Mouse (Mus musculus): ENCODE measurements at regions not wholly inside any gene's neighbourhood (a gene's known extent, or its start where the extent isn't known, plus 50 kb on each side); places are given as distances from the start of the nearest gene placed in this dataset.

DNA sequence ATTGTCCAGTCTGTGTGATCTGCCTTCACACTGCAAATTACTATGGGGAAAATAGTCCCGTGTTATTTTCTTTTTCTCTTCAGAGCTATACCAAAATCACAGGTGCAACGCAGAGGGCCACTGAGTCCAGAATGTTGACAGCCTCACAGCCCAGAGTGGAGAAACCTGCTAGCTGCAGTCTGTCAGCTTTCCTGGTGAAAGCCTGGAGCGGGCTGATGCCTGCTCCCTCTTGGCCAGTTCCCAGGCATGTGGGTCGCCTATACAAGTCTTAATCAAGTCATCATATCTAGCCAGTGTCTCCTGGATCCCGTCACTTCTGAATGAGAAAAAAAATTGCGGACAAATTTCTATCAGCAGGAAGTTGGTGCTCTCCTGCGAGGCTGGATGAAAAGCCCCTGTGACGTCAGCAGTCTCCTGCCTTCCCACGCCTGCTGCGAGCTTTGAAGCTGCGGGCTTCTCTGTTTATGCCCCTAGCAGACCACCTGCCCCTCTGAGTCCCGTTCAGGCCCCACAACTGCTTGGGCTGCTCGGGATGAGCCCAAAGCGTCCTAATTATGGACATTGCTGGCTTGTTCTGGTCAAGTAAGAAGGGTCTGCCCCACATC lies 227.1 kb upstream of the Hes1 start:
- no peak overlapping the region for H3K27ac ChIP-seq
- WGBS (ENCODE audit: insufficient replicate concordance): 27% methylated on average over 14 of the region's 14 CpGs
- TF ChIP-seq EP300 (IDR thresholded peaks at IDR 0.05; ENCODE audit: low read depth) (no peak), CTCF (IDR thresholded peaks at IDR 0.05; ENCODE audit: low read depth) (no peak)
- H3K9me3 ChIP-seq (ENCODE audit: control insufficient read depth, low read length): no peaks in the 10 kb centered on the region
- H3K36me3 ChIP-seq (replicated peaks; ENCODE audit: control insufficient read depth, insufficient read depth, low read depth): no peaks in the 10 kb centered on the region
- H3K4me1 ChIP-seq (replicated peaks; ENCODE audit: control insufficient read depth in 2 of 2, insufficient read depth in 2 of 2, low read length in 1 of 2): peaks cover 10 to 19% of the 10 kb centered on the region in 2 experiments
- no peak overlapping the region for H3K9ac ChIP-seq (replicated peaks)
- H3K4me2 ChIP-seq (ENCODE audit: low read depth): no peak overlapping the region
- no peak overlapping the region for H3K4me3 ChIP-seq (ENCODE audit: insufficient read depth in 1 of 2, low read depth in 2 of 2, low read length in 2 of 2)
- no peak for DNase-seq (ENCODE audit: low read depth in 3 of 3, low spot score in 3 of 3)
- ATAC-seq (ENCODE audit: insufficient read depth): no peak
- H3K27me3 ChIP-seq (ENCODE audit: control insufficient read depth, insufficient read depth, low read length): no peaks in the 10 kb centered on the region

DNA sequence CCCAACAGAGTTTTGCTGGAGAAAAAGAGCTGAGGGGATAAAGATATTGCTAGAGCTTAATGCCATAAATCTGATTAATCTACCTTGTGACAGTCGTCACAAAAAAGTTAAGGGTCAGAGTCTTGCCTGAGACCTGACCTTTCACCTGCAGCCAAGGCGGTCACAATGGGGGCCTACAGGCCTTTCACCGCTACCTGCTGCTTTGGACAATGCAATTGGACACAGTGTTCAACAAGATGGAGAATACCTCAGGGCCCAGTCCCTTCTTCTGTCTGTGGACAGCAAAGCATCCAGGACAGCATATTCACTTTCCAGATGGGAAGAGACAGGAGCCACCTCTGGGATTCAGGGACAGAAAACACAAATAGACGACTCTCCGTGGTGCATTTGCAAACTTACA lies 226.3 kb upstream of the Hes1 start:
- Histone ChIP-seq H3K27me3 (ENCODE audit: control insufficient read depth, insufficient read depth, low read length) (no peaks in the 10 kb centered on the region), H3K4me3 (ENCODE audit: insufficient read depth in 1 of 2, low read depth in 2 of 2, low read length in 2 of 2) (no peak overlapping the region), H3K4me1 (replicated peaks; ENCODE audit: control insufficient read depth in 2 of 2, insufficient read depth in 2 of 2, low read length in 1 of 2) (peaks cover 10 to 19% of the 10 kb centered on the region in 2 experiments), H3K36me3 (replicated peaks; ENCODE audit: control insufficient read depth, insufficient read depth, low read depth) (no peaks in the 10 kb centered on the region), H3K9me3 (ENCODE audit: control insufficient read depth, low read length) (no peaks in the 10 kb centered on the region), H3K9ac (replicated peaks) (no peak overlapping the region), H3K4me2 (ENCODE audit: low read depth) (no peak overlapping the region), H3K27ac (no peak overlapping the region)
- DNase-seq (ENCODE audit: low read depth in 3 of 3, low spot score in 3 of 3) (no peak), ATAC-seq (ENCODE audit: insufficient read depth) (no peak)
- TF ChIP-seq EP300 (IDR thresholded peaks at IDR 0.05; ENCODE audit: low read depth): no peak
- TF ChIP-seq CTCF (IDR thresholded peaks at IDR 0.05; ENCODE audit: low read depth): no peak
- 79% methylated on average over 5 of the region's 5 CpGs for WGBS (ENCODE audit: insufficient replicate concordance)

DNA sequence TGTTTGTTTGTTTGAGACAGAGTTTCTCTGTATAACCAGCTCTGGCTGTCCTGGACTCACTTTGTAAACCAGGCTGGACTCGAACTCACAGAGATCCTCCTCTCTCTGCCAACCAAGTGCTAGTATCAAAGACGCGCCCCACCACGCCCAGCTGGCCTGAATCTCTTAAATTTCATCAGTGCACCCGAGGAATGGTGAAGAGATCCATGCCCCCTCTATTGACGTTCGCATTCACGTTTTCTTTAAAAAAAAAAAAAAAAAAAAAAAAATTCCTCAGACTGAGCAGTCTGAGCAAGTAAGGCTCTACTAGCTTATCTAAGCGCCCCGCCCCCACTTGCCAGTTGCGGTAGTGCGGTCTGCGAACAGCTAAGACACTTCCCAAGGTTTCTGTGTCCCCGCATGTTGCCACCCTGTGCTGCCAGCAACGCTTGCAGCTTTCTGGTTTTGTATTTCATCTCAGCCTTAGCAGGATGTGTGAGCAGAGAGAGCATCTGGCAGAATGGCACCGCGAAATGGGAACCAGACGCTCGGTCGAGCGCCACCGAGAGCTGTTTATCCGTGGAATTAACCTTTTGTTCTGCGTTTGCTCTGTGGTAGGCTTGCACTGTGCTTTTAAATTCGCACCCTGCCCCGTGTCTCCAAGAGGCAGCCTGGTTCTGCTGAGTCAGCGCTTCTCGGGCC lies 225.1 kb upstream of the Hes1 start:
- Histone ChIP-seq H3K27ac (peak overlapping the region; percentile 20; the same call in 1 of the 2 replicates), H3K27me3 (ENCODE audit: control insufficient read depth, insufficient read depth, low read length) (no peaks in the 10 kb centered on the region)

DNA sequence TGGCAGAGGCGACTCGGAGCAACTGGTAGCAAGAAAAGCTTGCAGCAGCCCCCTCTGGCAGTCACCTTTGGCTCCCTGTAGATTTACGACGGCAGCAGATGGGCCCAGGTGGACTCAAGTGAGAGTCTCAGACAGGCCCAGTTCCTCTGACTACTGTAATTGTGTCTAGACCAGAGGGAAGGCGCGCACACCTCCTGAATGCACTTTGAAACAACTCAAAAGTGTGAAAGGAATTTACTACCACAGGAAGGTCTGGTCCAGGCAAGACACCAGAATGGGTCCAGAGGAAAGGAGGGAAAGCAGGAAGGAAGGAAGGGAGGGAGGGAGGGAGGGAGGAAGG lies 224.6 kb upstream of the Hes1 start:
- Histone ChIP-seq H3K27me3 (ENCODE audit: control insufficient read depth, insufficient read depth, low read length) (no peaks in the 10 kb centered on the region), H3K9me3 (ENCODE audit: control insufficient read depth, low read length) (no peaks in the 10 kb centered on the region), H3K9ac (replicated peaks) (peak overlapping the region; percentile 47), H3K4me2 (ENCODE audit: low read depth) (peak overlapping the region; percentile 76), H3K27ac (0 out of 2 replicates have a peak overlapping the region, but pooled peaks have one; percentile 20), H3K4me3 (ENCODE audit: insufficient read depth in 1 of 2, low read depth in 2 of 2, low read length in 2 of 2) (peak overlapping the region; percentile 44 to 47), H3K4me1 (replicated peaks; ENCODE audit: control insufficient read depth in 2 of 2, insufficient read depth in 2 of 2, low read length in 1 of 2) (peaks cover 21 to 34% of the 10 kb centered on the region in 2 experiments), H3K36me3 (replicated peaks; ENCODE audit: control insufficient read depth, insufficient read depth, low read depth) (no peaks in the 10 kb centered on the region)
- TF ChIP-seq CTCF (IDR thresholded peaks at IDR 0.05; ENCODE audit: low read depth) (no peak), EP300 (IDR thresholded peaks at IDR 0.05; ENCODE audit: low read depth) (no peak)
- ATAC-seq (ENCODE audit: insufficient read depth) (no peak), DNase-seq (ENCODE audit: low read depth in 3 of 3, low spot score in 3 of 3) (no peak)
- WGBS (ENCODE audit: insufficient replicate concordance): 25% methylated on average over 6 of the region's 6 CpGs

More for the DNA sequence above, 225.1 kb upstream of the Hes1 start:
- Histone ChIP-seq H3K4me1 (replicated peaks; ENCODE audit: control insufficient read depth in 2 of 2, insufficient read depth in 2 of 2, low read length in 1 of 2) (peaks cover 19 to 29% of the 10 kb centered on the region in 2 experiments), H3K36me3 (replicated peaks; ENCODE audit: control insufficient read depth, insufficient read depth, low read depth) (no peaks in the 10 kb centered on the region), H3K9me3 (ENCODE audit: control insufficient read depth, low read length) (no peaks in the 10 kb centered on the region), H3K4me3 (ENCODE audit: insufficient read depth in 1 of 2, low read depth in 2 of 2, low read length in 2 of 2) (peak overlapping the region; percentile 44 to 47), H3K4me2 (ENCODE audit: low read depth) (peak overlapping the region; percentile 76), H3K9ac (replicated peaks) (peak overlapping the region; percentile 47)
- 4% methylated on average over 28 of the region's 28 CpGs for WGBS (ENCODE audit: insufficient replicate concordance)
- TF ChIP-seq CTCF (IDR thresholded peaks at IDR 0.05; ENCODE audit: low read depth): peak; percentile 12; the same call in 1 of the 2 replicates
- TF ChIP-seq EP300 (IDR thresholded peaks at IDR 0.05; ENCODE audit: low read depth): no peak
- ATAC-seq (ENCODE audit: insufficient read depth): peak; percentile 69
- DNase-seq (ENCODE audit: low read depth in 3 of 3, low spot score in 3 of 3): peak; percentile 19 to 66 (median 55)

DNA sequence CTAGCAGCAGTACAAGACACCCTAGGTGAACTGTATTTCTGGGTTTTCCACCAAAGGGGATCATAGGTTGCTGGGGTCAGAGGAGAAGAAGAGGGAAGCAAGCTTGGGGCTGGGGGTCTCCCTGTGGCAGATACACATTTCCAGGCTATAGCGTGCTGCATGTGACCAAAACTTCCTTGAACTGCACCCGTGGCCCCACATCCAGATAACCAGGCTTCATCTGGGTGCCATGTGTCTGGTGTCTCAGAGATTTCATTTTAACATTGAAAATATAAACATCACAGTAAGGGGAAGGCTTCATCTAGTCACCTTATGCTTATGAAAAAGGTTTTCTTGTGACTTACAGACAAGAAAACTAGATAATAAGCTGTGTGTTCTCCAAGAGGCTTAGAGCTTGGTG lies 223.8 kb upstream of the Hes1 start:
- Histone ChIP-seq H3K4me2 (ENCODE audit: low read depth) (0 out of 2 replicates have a peak overlapping the region, but pooled peaks have one; percentile 6), H3K27me3 (ENCODE audit: control insufficient read depth, insufficient read depth, low read length) (no peaks in the 10 kb centered on the region), H3K36me3 (replicated peaks; ENCODE audit: control insufficient read depth, insufficient read depth, low read depth) (no peaks in the 10 kb centered on the region), H3K27ac (no peak overlapping the region), H3K9me3 (ENCODE audit: control insufficient read depth, low read length) (no peaks in the 10 kb centered on the region), H3K4me1 (replicated peaks; ENCODE audit: control insufficient read depth in 2 of 2, insufficient read depth in 2 of 2, low read length in 1 of 2) (peaks cover 29 to 41% of the 10 kb centered on the region in 2 experiments), H3K4me3 (ENCODE audit: insufficient read depth in 1 of 2, low read depth in 2 of 2, low read length in 2 of 2) (no peak overlapping the region), H3K9ac (replicated peaks) (no peak overlapping the region; the same call in 1 of the 2 replicates)
- DNase-seq (ENCODE audit: low read depth in 3 of 3, low spot score in 3 of 3) (peak in 1 of 3 experiments; percentile 31), ATAC-seq (ENCODE audit: insufficient read depth) (peak; percentile 26; the same call in 1 of the 2 replicates)
- TF ChIP-seq EP300 (IDR thresholded peaks at IDR 0.05; ENCODE audit: low read depth) (peak; percentile 50), CTCF (IDR thresholded peaks at IDR 0.05; ENCODE audit: low read depth) (no peak)
- WGBS (ENCODE audit: insufficient replicate concordance): 20% methylated on average over 2 of the region's 2 CpGs
